Mouse (Mus musculus): ENCODE results near the gene Naip6.
"Not testable (repeated sequence)": the region's sequence is repeated elsewhere in the genome, so short reads cannot be mapped to it uniquely, and the experiment has no call there.

Gene Naip6

GRCm38 (mm10) chr13:100317256-100317893 is at the start of gene Naip6:
TSS of gene Naip6 (minus strand) at chr13:100317674.
- not testable (repeated sequence) for DNase-seq

GRCm38 (mm10) chr13:100352315-100352714 is 34.8 kb upstream of the Naip6 start:
- DNase-seq, result not testable (repeated sequence)

- not testable (repeated sequence) for DNase-seq
Measured at GRCm38 (mm10) chr13:100349510-100350173, 32.2 kb upstream of the Naip6 start.

- DNase-seq, result no peak
Measured at GRCm38 (mm10) chr13:100341822-100342221, 24.3 kb upstream of the Naip6 start.

GRCm38 (mm10) chr13:100331728-100332127 is 14.3 kb upstream of the Naip6 start:
- not testable (repeated sequence) for DNase-seq

GRCm38 (mm10) chr13:100328899-100329298 is 11.4 kb upstream of the Naip6 start:
- DNase-seq, result not testable (repeated sequence)

GRCm38 (mm10) chr13:100328029-100328428 is 10.6 kb upstream of the Naip6 start:
- not testable (repeated sequence) for DNase-seq

- DNase-seq, result not testable (repeated sequence)
Measured at GRCm38 (mm10) chr13:100322266-100322837, 4.9 kb upstream of the Naip6 start.

GRCm38 (mm10) chr13:100284611-100285010 is 32.9 kb downstream of the Naip6 start:
- DNase-seq, result no peak

GRCm38 (mm10) chr13:100271474-100272132 is 45.9 kb downstream of the Naip6 start:
- not testable (repeated sequence) for DNase-seq

GRCm38 (mm10) chr13:100256996-100257395 is 60.5 kb downstream of the Naip6 start:
- DNase-seq, result not testable (repeated sequence)

- DNase-seq, result not testable (repeated sequence)
Measured at GRCm38 (mm10) chr13:100255925-100256324, 61.5 kb downstream of the Naip6 start.

GRCm38 (mm10) chr13:100251897-100252296 is 65.6 kb downstream of the Naip6 start:
- DNase-seq, result not testable (repeated sequence)

- not testable (repeated sequence) for DNase-seq
Measured at GRCm38 (mm10) chr13:100246896-100247519, 70.5 kb downstream of the Naip6 start.

GRCm38 (mm10) chr13:100246223-100246622 is 71.3 kb downstream of the Naip6 start, which contains the start of gene Naip5:
TSS of gene Naip5 (minus strand) at chr13:100246323.
- not testable (repeated sequence) for DNase-seq

GRCm38 (mm10) chr13:100243702-100244101 is 73.8 kb downstream of the Naip6 start:
- no peak for DNase-seq
